Mouse (Mus musculus): ENCODE measurements around the gene Mrps24.

Mrps24 gene

GRCm38 (mm10) chr11:5706874-5707529 lies 8.5 kb downstream of the Mrps24 start:
- peak; percentile 45 to 80 for DNase-seq (ENCODE audit: low spot score in 2 of 2)

- no peak for DNase-seq (ENCODE audit: low spot score in 2 of 2)
These were observed 9.5 kb downstream of the Mrps24 start for GRCm38 (mm10) chr11:5705972-5706371.

GRCm38 (mm10) chr11:5703341-5703740 lies 12.1 kb downstream of the Mrps24 start:
- no peak for DNase-seq (ENCODE audit: low spot score in 2 of 2)

GRCm38 (mm10) chr11:5702957-5703332 lies 12.5 kb downstream of the Mrps24 start:
- no peak for DNase-seq (ENCODE audit: low spot score in 2 of 2)

- DNase-seq (ENCODE audit: low spot score in 2 of 2) = no peak
These were observed 13.1 kb downstream of the Mrps24 start for GRCm38 (mm10) chr11:5702271-5702956.

- no peak for DNase-seq (ENCODE audit: low spot score in 2 of 2)
These were observed 13.7 kb downstream of the Mrps24 start for GRCm38 (mm10) chr11:5701821-5702220.

- no peak for DNase-seq (ENCODE audit: low spot score in 2 of 2)
These were observed 14.2 kb downstream of the Mrps24 start for GRCm38 (mm10) chr11:5701300-5701699.

- no peak for DNase-seq (ENCODE audit: low spot score in 2 of 2)
These were observed 14.7 kb downstream of the Mrps24 start for GRCm38 (mm10) chr11:5700808-5701207.

- peak in 1 of 2 experiments; percentile 64 for DNase-seq (ENCODE audit: low spot score in 2 of 2)
These were observed 23.7 kb downstream of the Mrps24 start for GRCm38 (mm10) chr11:5691775-5692174.

GRCm38 (mm10) chr11:5684283-5684682 lies 31.2 kb downstream of the Mrps24 start:
- DNase-seq (ENCODE audit: low spot score in 2 of 2) = peak in 1 of 2 experiments; percentile 51

- DNase-seq (ENCODE audit: low spot score in 2 of 2) = peak in 1 of 2 experiments; percentile 43
These were observed 32.9 kb downstream of the Mrps24 start for GRCm38 (mm10) chr11:5682541-5682940.
